Mouse (Mus musculus) cerebellum, adult (tissue): Measurements from ENCODE around the gene Gm20388.

Source experiments
- ATAC-seq: cut with Nextera tagmentation; 2 replicates; pipeline ENCODE4 v1.9.2; 2017; ENCODE audit warnings: mild to moderate bottlenecking, moderate library complexity, mixed read lengths; ENCODE audit not compliant: insufficient number of reproducible peaks, low FRiP score, low TSS enrichment

Gene Gm20388

GRCm38 (mm10) chr8:120520707-120521590 is 610.3 kb downstream of the Gm20388 start:
- ATAC-seq: peak; percentile 70

DNA sequence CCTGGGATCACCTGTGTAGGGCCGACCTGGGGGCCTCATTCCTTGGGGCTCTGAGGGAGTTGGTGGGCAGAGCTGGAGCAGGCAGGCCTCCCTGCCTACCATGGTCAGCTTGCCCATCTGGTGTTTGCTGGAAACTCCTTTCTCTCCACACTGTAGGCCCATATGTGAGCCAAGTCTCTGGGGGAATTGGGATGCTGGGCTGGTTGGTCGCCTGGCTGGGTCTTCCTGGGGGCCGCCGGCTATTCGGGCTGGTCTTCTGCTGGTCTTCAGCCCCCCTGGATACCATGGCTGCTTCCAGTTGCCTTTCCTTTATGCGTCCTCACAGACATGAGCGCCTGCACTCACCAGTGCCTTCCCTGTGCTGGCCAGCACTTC is 610.9 kb downstream of the Gm20388 start:
- peak; percentile 36; the same call in 1 of the 2 replicates for ATAC-seq

DNA sequence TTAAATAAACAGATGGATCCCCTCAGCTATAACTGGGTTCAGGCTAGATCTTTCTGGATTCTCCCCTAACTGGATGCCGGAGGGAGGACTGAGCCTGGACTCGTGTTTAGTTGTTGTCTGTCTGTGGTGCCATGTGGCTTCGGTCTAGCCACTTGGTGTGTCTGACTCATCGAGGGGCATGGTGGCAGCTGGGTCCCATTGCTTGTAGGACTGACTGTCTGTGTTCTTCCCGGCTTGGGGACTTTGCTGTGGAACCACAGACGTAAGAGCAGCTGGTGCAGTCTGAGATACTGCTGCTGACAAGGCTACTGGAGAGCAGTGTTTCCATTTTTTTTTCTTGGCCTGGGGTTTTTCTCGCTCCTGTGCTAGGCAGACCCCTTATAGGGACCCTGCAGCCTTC is 613.0 kb downstream of the Gm20388 start:
- no peak for ATAC-seq

DNA sequence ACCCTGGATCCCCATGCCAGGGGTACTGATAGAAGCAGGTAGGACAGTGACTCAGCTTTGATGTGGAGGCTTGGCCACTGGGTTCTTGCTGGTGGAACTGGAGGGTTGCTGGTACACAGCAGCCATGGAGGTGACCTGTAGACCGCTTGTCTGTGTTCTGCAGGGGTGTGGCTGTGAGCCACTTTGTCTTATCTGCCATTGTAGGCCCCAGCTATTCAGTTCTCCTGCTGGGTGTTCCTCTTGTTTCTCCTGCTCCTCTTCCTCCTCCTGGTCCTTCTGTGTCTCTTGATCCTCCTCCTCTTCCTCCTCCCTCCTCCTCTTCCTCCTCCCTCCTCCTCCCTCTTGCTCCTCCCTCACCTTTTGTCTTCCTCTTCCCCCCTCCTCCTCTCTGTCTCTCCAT is 614.5 kb downstream of the Gm20388 start:
- ATAC-seq: no peak

DNA sequence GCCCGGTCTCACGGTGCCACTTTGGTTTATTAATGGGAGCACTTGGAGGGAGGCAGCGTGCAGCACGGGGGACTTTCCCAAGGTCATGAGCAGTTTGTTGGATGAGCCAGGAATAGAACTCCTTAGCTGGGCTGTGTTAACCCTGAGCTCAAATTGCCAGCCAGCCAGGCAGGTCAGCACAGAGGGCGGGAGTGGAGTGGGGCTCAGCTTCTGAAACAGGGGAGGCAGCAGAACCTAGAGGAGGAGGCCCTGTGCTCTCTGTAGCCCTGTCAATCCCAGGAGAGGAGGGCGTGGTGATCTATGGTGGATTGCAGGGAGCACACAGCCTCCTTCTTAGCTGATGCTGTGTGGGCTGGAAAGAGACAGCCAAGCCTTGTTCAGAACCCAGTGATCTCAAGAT is 615.2 kb downstream of the Gm20388 start:
- no peak for ATAC-seq

DNA sequence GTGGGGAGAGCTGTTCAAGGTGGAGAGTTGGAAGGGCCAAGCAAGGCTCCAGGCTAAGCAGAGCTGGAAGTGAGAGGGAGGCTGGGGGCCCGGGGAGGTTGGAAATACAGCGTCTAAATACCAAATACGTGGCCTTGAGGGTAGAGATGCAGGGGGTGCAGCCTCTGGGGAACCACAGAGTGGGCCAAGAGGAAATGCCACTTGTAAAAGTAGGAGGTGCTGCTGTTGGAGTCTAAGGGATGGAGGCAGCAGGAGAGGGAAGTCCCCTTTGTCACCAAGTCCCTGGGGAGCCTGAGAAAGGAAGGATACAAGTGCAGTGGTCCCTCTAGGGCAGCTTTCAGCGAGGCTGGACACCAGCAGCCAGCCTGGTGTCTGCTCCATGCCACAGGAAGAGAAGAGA is 615.9 kb downstream of the Gm20388 start:
- ATAC-seq: no peak

DNA sequence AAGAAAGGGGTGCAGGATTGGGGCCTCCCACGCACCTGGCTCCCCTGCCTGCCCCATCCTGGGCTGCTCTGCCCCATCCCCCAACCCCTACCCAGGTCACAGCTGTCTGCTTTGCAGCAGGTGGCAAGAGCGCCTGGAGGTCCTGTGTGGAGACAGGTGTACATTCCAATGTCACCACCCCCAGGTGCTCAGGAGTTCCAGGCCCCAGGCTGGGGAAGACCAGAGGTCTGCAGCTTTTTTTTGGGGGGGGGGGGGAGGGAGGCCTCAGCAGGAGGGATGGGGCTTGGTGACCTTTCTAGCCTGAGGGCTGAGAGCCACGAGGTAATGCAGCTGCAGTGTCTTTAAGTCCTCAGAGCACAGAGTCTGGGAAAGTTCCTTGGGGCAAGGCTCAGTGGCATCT is 617.7 kb downstream of the Gm20388 start:
- ATAC-seq: no peak

GRCm38 (mm10) chr8:120529226-120529625 is 618.6 kb downstream of the Gm20388 start:
- no peak for ATAC-seq

DNA sequence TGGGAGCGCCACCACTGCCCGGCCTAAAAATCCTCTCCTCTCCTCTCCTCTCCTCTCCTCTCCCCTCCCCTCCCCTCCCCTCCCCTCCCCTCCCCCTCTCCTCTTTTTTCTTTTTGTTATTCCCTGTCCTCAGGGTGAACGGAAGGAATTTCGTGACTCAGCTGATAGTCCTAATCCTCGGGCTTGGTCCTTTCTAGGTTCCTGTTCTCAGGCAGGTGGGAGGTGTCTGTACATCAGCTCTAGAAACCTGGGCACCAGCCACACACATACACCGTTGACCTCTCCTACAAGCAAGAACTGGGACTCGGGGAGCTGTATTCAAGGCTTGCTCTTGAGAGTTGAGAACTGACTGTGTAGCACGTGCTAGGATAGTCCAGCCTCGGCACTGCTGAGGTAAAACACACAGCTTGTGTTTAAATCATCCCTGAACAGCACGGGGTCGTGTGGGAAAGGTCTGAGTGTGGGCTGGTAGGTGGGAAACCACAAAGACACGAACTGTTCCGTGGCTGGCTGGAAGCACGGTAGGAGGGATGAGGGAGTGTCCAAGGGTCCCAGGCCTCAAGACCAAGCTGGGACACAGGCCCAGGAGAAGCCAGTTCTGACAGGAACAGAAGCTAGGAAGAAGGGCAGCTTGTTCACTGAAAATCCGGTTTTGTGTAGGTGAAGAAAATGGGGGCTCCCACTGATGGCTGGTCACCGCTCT is 620.5 kb downstream of the Gm20388 start:
- ATAC-seq: no peak

DNA sequence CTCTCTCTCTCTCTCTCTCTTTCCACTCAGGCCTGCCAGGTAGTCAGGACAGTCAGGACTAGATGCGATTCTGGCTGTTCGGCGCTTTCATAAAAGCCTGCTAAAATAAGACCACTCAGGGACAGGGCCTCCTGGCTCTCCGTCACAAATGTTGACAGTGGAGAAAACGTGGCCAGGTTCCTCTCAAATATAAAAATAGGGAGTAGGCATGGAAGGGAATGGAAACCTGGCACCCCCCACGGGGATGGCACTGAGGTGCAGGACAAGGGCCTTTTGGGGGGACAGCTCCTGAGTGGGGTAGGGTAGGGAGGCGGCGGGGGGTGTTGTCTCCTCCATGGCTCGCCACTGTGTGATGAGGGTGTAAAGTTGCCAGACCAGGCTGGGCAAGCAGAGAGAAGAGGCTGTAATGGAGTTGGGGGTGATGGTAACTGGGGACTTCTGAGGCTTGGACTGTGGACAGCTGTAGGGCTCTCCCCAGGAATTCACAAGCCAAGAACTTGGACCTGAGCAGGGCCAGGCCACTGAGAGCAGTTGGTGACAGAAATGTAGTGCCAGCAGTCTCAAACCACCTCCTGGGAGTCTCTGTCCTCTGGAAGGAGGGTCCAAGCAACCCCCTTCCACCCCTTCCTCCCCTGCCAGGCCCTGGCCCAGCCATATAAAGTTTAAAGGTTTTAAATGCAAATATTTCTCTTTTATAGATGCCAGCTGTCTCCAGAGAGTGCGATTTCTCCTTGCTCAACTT is 621.3 kb downstream of the Gm20388 start:
- ATAC-seq: no peak

GRCm38 (mm10) chr8:120532517-120533215 is 622.0 kb downstream of the Gm20388 start:
- no peak for ATAC-seq

- no peak for ATAC-seq
These were observed 622.7 kb downstream of the Gm20388 start for GRCm38 (mm10) chr8:120533380-120533779.

DNA sequence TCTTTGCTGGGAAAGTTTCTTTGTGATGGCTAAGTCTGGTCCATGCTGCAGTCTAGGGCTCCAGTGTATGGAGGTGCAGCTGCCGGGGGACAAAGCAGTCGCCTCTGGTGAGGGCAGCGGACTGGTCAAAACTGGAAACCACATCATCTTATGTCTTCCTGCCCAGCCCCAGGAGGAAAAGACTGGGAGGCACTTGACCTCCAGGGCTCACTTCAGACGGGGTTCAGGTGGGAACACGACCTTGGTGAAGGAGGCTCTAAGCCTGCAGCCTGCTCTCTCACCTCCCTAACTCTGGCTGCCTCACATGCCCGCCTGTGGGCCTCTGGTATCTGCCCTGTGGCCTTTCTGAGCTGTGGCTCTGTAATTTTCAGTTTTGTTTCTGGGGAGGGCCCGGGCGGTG is 623.4 kb downstream of the Gm20388 start:
- no peak for ATAC-seq

GRCm38 (mm10) chr8:120534504-120535368 is 624.1 kb downstream of the Gm20388 start:
- peak; percentile 65 for ATAC-seq

DNA sequence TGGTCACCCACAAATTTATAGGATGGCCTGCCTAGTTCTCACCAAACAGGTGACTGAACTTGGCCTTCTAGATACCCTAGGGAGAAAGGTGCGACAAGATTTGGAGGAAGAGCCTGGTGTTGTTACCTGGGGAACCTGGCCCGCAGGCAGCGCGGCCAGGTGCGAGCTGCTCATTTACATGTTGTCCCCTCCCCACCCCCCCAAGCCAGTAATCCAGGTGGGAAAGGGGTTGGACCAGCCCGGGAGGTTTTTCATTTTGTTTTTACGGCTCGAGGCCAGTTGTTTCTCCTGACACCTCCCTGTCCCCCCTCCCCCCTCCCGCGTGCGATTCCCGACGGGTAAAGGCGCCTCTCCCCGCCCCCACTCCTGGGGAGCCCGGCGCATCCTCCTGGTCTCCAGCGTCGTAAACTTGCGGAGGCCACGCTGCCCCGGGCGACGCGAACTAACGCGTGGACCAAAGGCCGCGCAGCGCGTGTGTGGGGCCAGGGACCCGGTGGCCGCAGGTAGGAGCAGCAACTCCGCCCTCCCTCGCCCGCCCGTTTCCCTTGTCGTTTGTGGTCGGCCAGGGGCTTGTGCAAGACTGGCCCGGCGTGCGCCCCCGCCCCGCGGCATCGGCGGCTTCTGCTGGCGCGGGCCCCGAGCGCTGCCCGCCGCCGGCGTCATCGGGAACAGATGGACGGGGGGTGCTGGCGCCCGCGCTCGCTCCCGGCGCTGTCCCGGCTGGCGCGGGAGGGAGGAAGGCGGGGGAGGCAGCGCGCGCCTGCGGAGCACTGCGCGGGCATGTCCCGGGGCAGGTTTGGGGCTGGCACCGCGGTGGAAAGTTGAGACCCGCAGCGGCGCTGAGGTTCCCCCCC is 625.0 kb downstream of the Gm20388 start:
- ATAC-seq: no peak

GRCm38 (mm10) chr8:120536306-120537206 is 625.9 kb downstream of the Gm20388 start:
- ATAC-seq: 0 out of 2 replicates have a peak, but pooled peaks have one; percentile 3

GRCm38 (mm10) chr8:120537207-120537817 is 626.7 kb downstream of the Gm20388 start:
- no peak for ATAC-seq
